Mouse (Mus musculus) embryo, embryonic 10.5 days (tissue): ENCODE measurements around the gene Gm8374.
"Not testable (repeated sequence)": the region's sequence is repeated elsewhere in the genome, so short reads cannot be mapped to it uniquely, and the experiment has no call there.

Source experiments
- DNase-seq: peaks from one replicate; pipeline ENCODE4 v3.0.0-alpha.2; 2015; ENCODE audit warnings: low spot score

Gene Gm8374

GRCm38 (mm10) chr14:7365034-7365433, at the start of gene Gm8374:
Gm8374 (minus strand) TSS chr14:7365134.
- not testable (repeated sequence) for DNase-seq

GRCm38 (mm10) chr14:7332295-7332694, 32.6 kb downstream of the Gm8374 start, which contains the start of gene Gm5797:
Gm5797 (minus strand) TSS chr14:7332395.
- DNase-seq: not testable (repeated sequence)

GRCm38 (mm10) chr14:7315093-7315492, 49.8 kb downstream of the Gm8374 start:
- DNase-seq: peak; percentile 64

GRCm38 (mm10) chr14:7314661-7315060, 50.3 kb downstream of the Gm8374 start, which contains the start of gene Gm3739:
Gm3739 (minus strand) TSS chr14:7315049.
- not testable (repeated sequence) for DNase-seq
